Mouse (Mus musculus) retina, embryonic 14.5 days (tissue): ENCODE data around the gene Xpo4.

ENCODE experiments used
- DNase-seq: peaks from one replicate; pipeline ENCODE4 v3.0.0-alpha.2; 2015; ENCODE audit warnings: low spot score

Xpo4 gene

GRCm38 (mm10) chr14:57535646-57536045, 129.6 kb downstream of the Xpo4 start:
- DNase-seq = no peak

- DNase-seq = peak; percentile 33
Observed at GRCm38 (mm10) chr14:57534961-57535360, 130.3 kb downstream of the Xpo4 start.

GRCm38 (mm10) chr14:57534346-57534745, 130.9 kb downstream of the Xpo4 start:
- DNase-seq = no peak

- DNase-seq = no peak
Observed at GRCm38 (mm10) chr14:57533841-57534240, 131.4 kb downstream of the Xpo4 start.

GRCm38 (mm10) chr14:57533214-57533613, 132.0 kb downstream of the Xpo4 start:
- DNase-seq = peak; percentile 79

GRCm38 (mm10) chr14:57532577-57532976, 132.7 kb downstream of the Xpo4 start:
- DNase-seq = no peak

- no peak for DNase-seq
Observed at GRCm38 (mm10) chr14:57529786-57530515, 135.3 kb downstream of the Xpo4 start.

- DNase-seq = no peak
Observed at GRCm38 (mm10) chr14:57529086-57529785, 136.0 kb downstream of the Xpo4 start.

- no peak for DNase-seq
Observed at GRCm38 (mm10) chr14:57527598-57527997, 137.6 kb downstream of the Xpo4 start.
